Mouse (Mus musculus) common myeloid progenitor, adult 5-6 weeks (primary cell): ENCODE results near the gene Gm10073. TPM values are rescaled to one million over a fixed set of nuclear protein-coding genes. Genes with fewer than 3 reads are reported as not detected.
"Not testable (repeated sequence)": the region's sequence is repeated elsewhere in the genome, so short reads cannot be mapped to it uniquely, and the experiment has no call there.

Experiments
- ATAC-seq: replicated peaks from 2 replicates; pipeline ENCODE4 v1.8.0; 2016; ENCODE audit warnings: low read depth, mild to moderate bottlenecking, moderate TSS enrichment, inconsistent platforms; ENCODE audit not compliant: poor library complexity, severe bottlenecking
- total RNA-seq: library from RNA; stranded (forward); fragments of 200-1000, 187-1606 nt; gene quantifications from 2 replicates; pipeline ENCODE4 v1.2.3, GENCODE M21; 2017

Gm10073 gene
- 13.6 and 25.0 TPM in 2 replicates for total RNA-seq

DNA sequence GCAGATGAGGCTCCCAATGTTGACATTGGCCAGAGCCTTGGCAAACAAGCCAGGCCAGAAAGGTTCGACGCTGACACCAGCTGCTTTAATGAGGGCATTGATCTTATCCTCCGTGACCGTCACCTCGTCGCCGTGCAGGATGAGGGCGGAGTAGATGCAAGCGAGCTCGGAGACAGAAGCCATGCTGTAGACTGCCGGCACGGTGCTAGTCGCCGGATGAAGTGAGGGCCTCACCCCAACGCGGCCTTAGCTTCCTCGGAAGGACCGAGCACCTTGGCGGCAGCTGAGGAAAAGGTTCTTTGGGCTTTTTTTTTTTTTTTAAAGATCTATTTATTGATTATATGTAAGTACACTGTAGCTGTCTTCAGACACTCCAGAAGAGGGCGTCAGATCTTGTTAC is at the start of gene Gm10073:
Gene Gm10073, minus strand, starts transcription at position 294 of the 400 bp plus-strand sequence.
- ATAC-seq: peak; percentile 53; the same call in 1 of the 2 replicates

DNA sequence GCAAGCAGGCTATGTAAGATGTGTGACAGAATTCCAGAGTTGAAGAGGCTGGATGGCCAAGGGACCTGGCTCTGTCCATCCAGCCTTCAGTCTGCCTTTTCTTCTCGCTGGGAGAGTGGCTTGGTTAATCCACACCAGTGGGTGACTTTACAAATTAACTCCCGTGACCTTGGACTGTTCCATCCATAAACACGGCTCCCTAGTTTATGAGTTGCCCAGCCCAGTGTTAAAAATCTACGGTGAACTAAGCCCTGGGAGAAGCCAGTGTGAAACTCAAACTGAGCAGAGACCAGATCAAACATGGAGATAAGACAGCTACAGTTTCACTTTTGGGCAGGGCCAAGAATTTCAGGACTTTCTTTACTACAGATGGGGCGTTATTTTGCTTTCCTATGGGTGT is 49.8 kb upstream of the Gm10073 start:
- ATAC-seq: peak; percentile 39; the same call in 1 of the 2 replicates

DNA sequence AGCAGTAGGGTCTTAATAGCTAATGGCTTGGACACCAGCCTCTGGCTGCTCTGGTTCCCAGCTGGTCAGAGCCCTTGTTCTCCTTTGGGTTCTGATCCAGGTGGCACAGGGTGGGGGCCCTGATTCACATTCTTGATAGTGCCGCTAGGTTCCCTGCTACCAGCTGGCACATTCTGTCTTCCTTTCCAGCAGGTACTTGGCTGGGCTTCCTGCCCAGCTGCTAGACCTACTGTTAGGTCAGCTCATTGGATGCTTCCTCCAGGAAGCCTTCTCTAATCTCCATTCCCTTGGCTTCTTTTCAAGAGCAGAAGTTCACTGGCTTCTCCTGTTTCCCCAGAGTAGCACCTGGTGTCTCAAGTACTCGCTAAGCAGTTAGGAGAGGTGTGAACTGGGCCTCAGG is 47.2 kb upstream of the Gm10073 start:
- no peak for ATAC-seq

DNA sequence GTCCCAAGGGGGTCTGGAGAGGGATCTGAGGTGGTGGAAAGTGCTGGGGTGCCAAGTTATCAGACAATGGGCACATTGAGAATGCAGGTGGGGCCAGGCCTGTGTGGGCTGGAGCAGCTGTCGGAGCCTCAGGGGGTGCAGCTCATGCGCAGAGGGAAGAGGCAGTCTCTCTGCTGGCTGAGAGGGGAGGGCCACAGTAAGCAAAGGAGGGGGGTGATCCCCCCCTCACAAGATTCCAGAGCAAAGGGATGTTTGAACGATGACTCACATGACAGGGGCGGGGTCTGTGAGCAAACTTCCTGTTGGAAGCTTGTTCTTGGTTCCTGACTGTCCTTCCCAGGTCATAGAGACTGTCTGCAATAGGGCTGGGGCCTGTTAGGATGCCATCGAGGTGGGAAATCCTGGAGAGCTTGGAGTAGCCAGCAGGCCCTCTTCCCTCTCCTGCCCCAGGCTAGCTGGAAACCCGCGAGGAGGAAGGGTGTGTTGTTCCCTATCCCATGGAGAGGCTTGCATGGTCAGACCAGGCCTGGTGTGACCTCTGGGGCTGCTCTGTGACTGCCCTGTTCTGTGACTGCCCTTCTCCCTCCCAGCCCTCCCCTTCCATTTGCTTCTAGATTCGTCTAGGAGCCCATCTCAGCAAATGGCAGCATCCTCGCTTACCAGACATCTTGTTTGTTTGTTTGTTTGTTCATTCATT is 46.4 kb upstream of the Gm10073 start:
- ATAC-seq: no peak

DNA sequence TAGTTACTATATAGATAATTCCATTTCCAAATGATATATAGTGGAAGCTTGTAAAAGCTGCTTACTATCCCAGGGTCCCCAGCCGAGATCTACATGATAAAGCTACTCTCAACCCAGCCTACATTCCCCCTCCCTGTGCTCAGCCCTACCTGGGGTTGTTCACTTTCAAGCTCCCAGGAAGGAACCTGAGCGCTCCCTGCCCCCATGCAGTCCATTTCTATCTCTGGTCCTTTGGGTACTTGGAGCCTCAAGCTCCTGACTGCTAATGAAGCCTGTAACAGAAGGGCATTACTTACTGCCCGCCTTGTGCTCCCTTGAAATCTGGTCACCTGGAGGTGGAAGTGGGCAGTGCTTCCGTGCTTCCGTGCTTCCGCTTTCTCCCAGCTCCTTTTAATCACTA is 45.1 kb upstream of the Gm10073 start:
- ATAC-seq: no peak

DNA sequence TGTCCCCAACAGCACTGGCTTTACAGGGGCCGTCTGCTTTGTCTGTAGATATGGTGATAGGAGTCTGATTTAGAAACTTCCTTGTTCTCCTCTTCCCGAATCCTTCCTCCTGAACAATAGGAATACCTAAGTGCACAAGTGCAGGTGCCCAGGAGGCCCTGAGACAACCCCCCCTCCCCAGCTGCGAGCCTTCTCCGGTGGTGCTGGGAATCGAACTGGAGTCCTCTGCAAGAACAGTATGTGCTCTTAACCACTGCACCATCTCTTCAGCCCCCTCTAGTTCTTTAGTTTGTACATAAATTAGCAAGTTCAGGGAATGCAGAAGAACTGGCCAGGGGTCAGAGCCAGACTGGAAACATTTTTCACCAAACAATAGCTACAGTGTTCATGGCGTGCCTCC is 44.6 kb upstream of the Gm10073 start:
- no peak for ATAC-seq

DNA sequence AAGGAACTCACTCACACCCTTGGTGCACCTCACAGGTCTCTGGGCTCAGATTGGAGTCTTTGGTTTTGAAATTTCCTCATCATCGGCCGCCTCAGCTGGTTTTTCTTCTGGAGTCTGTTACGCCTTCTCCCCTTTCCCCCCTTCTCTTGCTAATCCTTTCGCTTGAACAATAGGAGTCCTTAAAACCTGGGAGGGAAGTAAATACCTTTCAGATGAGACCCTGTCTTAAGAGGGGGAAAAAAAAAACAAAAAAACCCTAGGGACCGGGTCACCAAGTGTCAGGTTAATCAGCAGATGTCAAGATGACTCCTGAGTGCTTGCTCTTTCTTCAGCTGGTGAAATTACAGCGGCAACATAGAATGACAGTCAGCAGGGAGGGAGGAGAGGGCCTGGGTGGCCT is 43.9 kb upstream of the Gm10073 start:
- no peak for ATAC-seq

DNA sequence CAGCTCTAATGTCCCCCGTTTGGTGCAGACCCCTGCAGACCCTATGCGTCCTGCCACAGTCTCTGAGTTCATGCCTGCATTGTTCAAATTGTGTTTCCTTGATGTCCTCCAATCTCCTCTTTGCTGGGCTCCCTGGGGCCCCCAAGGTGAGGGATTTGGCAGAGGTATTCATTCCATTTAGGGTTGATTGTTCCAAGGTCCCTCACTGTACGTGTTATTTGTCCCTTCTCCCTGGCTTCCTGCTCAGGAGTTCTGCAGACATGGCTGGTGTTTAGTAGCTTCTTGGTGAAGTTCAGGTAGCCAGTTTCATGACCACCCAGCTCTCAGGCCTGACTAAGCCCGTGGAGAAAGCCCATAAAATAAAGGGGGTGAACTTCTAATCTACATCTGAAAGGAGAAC is 43.4 kb upstream of the Gm10073 start:
- ATAC-seq: no peak

DNA sequence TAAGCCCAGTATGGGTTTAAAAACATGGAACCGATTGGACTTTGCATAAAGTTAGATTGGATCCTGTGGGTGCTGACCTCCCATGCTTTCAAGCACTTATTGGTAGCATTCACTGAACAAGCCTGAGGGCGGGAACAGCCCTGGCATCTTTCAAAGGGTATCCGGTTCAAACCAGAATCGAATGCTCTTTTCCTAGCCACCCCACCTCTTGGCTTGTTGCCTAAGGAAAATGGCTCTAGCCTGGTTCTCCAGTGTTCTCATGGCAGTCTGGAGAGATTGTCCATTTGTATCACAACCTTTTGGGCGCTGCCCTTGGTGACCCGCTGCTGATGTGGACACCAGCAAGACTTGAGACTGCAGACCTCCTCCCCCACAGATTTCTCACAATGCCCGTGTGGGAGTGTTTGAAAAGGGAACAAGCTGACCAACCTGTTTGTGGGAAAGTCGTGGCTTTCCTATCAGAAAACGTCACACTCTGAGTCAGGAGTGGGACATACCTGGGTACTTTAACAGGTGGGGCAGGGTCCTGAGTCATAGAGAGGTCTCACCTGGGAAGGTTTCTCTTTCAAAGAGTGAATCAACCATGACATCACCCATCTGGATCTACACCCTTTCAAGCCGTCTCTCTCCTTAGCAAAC is 42.5 kb upstream of the Gm10073 start:
- ATAC-seq: no peak

DNA sequence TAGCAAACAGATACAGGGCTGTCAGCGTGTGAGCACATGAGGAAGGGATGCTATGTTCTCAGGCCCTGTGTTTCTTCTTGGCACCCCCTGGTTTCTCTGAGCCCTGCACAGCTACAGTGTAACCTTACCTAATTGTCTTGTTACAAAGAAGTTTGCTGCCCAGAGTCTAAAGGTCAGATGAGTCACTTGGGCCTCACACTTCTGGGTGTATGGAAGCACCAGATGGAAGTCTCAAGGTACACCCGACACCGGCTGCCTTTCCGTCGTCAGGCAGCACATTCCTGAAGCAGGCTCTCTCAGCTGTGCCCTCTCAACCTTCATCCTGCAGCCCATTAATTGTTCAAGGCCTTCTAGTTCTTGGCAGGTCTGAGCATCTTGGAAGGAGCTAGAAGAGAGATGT is 41.4 kb upstream of the Gm10073 start:
- no peak for ATAC-seq

DNA sequence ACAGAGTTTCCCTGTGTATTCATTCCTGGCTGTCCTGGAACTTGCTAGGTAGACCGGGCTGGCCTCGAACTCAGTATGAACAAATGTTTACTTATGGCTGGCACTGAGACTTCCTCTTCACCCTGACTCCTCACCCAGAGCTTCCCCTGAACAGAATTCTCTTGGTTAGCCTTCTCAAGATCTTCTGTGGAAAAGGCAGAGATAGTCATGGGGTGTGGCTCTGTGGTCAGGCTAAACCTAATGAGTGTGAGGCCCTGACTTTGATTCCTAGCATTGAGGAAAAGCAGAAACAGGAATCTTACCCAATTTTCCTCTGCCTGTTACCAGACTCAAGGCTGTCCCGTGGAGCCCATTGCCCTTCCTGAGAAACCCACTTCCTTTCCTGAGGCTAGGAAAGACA is 38.8 kb upstream of the Gm10073 start:
- peak; percentile 90 for ATAC-seq

DNA sequence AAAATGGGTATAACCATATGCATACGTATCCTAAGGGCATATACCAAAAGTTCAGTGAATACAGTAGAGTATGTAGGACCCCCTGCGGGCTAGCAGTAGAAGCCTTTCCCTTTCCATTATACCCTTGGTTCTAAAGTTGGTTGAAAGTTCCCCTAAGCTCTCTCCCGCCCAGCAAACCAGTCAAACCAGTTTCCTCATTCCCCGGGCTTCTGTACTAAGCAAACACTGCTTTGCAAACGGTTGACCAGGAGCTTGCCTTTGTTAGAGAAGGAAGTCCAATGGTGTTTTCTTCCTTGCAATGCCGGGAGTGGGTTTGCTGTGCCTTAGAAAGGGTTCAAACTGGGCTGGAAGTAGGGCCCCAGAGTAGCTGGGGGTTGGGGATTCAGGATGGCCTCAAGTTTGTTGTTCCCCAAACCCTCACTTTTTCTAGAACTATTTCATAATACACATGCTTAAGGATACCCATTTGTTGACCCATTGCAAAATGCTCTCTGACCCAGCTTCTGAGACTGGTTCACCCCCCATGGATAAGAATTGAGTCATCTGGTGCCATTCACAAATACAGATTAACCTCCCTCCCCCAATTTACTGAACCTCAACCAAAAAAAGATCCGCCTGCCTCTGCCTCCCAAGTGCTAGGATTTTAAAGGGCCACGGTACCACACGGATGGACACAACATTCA is 37.8 kb upstream of the Gm10073 start:
- ATAC-seq: no peak

DNA sequence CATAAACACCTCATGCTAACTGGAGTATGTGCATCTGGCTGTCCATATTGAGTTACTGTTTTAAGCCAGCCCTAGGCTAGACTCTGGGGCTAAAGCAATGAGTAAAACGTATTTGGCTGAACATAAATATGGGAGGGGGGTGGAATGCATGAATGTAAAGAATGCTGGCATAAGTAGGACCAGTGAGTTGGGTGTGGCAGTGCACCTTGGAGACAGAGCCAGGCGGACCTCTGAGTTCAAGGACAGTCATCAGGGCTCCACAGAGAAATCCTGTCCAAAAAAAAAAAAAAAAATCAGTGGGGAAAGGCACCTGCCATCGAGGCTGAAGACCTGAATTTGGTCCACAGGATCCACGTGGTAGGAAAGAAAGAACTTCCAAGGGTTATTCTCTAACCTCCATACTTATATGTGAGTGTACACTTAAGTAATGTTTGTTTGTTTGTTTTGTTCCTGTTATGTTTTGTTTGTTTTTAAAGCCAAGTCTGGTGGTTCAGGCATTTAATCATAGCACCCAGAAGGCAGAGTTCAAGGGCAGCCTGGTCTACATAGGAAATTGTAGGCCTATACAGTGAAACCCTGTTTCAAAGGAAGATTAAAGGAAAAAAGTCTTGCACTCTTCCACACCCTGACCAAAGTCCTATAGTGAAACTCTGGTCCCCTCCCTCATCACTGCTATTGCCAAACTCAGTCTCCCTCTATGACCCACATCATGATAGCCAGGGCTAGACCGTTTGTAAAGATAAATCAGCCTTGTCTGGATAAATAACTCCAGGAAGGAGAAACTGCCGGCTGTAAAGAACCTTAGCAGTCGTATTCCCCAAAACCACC is 36.0 kb upstream of the Gm10073 start:
- no peak for ATAC-seq

DNA sequence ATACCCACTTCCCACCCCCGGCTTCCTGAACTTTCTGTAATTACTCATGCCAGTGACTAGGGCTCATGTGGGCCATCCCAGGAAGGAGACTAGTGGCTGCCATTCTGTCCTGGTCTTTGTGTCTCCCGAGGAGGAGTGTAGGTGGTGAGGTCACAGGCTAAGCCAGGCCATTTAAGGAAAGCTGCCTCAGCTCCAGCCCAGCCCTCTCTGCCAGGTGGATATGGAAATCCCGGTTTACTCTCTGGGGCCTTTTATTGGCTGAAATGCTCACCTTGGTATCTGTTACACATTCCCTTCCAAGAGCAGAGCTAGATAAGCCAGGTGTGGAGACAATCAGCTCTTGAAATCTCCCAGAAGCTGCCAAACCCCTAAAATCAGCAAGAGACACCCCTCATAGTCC is 35.2 kb upstream of the Gm10073 start:
- no peak for ATAC-seq

DNA sequence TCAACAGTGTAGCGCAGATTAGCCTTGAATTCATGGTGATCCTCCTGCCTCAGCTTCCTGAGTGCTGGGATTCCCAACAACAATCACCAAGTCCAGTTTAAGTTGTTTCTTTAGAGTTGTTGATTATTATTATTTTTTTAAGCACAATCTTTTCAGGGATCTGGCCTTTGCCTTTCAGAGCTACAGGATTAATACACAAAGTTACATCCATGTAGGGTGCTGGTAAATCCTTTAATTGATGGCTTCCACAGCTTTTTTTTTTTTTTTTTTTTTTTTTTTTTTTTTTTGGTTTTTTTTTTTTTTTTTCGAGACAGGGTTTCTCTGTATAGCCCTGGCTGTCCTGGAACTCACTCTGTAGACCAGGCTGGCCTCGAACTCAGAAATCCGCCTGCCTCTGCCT is 34.5 kb upstream of the Gm10073 start:
- ATAC-seq: not testable (repeated sequence)

DNA sequence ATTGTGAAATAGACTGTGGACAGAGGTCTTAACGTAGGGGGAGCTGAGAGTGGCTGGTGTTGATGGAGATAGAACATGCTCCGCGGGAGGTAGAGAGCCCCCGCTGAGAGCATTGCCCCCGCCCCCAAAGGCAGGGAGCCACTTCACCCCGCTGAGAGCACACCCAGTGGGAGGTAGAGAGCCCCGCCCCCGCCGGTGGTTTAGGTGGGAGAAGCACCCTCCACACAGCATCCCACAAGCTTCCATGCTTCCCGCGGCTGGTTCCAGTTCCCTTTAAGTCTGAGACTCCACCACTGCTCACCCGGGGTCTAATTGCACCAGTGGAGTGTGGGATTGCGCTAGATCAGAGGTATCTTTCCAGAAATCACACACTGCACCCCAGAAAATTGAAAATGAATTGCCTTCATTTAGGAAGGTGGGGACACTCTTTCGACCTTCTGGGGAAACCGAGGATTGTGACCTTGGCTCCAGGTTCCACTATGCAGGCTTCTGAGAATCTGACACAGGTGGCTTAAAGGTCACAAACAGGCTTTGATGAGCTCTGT is 33.4 kb upstream of the Gm10073 start:
- ATAC-seq: no peak

DNA sequence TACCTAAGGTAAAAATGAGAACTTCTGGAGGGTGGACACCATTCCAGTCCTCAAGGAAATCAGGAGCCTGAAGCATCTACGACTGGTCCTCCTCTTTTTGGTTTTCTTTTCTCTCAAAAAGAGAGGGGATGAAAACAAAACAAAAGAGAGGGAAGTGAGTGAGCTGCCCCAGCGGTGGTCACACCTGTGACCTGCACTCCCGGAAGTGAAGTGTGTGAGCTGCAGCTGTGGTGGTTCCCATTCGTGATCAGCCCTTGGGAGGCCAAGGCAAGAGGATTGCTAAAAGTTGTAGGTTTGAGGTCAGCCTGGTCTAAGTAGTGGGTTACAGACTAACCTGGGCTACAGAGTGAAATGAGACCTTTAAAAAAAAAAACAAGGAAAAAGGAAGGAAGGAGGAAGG is 32.9 kb upstream of the Gm10073 start:
- ATAC-seq: no peak

DNA sequence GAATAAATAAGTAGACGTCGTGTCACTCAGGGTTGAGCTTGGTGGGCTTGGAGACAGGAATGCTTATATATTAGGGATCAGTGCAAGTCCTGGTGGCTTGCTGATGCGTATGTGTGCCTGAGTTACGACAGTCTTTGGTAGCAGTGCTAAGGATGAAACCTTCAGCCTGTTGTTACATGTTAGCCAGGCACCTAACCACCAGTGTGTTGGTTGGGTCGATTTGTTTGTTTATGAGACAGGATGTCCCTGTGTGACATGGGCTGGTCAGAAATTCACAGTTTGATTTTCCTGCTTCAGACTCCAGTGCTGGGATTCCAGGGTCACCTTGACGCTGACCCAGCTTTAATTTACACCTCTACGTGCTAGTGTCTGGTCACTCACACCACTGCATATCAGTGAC is 32.4 kb upstream of the Gm10073 start:
- ATAC-seq: no peak

DNA sequence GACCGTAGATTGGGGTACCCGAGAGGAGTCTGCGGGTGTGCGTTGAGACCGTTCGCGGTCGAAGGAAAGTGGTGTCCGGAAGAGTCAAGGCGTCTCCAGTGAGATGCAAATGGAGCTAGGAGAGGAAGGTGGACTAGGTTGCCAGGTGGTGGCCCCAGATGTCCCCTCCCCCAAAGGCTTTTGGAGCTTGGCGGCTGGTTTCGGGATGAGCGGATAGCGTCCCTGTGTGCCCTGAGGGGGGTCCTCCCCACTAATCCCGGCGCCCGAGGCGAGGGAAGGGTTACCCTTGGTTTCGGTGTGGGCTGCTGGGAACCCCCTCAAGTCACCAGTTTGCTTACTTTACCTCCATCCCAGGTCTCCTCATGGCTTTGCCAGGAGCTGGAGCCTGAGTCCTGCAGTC is 30.7 kb upstream of the Gm10073 start:
- ATAC-seq: no peak

DNA sequence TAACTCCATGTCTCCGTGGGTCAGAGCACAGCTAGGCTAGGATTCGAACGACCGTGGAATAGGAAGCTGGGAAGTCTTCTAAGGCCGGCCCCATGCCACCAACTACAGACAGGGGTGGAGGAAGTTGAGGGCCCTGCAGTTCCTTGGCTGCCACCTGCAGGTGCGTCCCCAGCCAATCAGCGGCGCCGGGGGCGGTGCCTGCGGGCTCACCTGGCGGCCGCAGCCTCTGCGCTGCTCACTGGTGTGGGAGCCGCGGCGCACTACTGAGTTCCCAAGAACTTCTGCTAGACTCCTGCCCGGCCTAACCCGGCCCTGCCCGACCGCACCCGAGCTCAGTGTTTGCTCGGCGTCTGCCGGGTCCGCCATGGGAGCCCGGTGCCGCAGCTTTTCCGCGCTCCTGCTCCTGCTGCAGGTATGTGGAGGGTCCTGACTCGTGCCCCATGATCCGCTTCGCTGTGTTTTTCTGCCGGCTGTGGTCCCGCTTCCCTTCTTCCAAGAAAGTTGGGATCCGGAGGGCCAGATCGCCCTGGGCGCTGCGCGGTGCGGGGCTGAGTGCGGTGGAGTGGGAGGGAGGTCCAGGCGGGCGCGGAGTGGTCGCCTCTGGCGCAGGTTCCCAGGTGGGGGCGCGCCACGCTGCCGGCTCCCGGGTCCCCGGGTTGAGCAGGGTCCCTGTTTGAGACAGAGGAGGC is 30.0 kb upstream of the Gm10073 start, which contains the start of gene Cdh1:
Gene Cdh1, plus strand, starts transcription at position 221 of the 689 bp plus-strand sequence.
- ATAC-seq: peak; percentile 36; the same call in 1 of the 2 replicates
